Mouse (Mus musculus) kidney, adult 8-10 months (tissue): ENCODE data around the gene Fam76a.
"Not testable (repeated sequence)": the region's sequence is repeated elsewhere in the genome, so short reads cannot be mapped to it uniquely, and the experiment has no call there.

ENCODE experiments used
- DNase-seq, 2 experiments: peaks; one replicate each; pipeline ENCODE4 v3.0.0; 2022

The Fam76a gene

DNA sequence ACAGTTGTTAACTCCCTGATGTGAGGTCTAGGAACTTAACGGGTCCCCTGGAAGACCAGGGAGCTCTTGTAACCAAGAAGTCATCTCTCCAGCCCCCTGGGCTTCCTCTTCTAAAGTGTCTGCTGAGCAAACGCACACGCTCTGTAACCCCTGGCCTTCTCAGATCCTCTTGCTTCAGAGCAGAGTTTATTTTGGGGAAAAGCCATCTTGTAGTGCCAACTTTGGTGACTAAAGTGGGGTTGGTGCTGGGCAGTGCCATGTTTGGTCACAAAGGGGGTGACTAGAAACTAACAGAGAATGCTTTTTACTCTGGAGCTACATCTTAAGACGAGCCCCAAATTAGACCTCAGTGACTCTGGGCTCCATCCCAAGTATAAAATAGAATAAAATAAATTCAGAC is 22.4 kb upstream of the Fam76a start:
- no peak for DNase-seq

DNA sequence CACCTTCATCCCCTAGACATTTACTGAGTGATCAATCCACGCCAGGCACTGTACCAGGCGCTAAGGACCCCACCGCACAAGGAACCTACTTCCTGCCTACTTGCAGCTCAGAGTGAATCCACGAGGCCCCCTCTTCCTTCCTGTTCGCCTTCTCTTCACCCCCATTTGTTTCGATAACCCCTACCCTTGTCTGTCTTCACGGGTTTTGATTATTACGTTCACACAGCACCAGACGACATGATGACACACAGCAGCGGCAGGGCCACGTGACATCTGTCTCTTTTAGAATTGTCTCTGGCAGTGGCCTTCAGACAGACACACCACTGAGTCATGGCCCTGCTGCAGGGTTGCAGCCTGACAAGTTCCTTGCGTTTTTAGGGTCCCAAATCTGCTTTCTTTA is 21.7 kb upstream of the Fam76a start:
- DNase-seq, result no peak

GRCm38 (mm10) chr4:132943088-132943487 is 20.7 kb upstream of the Fam76a start:
- DNase-seq, result no peak

- DNase-seq, result no peak
Observed at GRCm38 (mm10) chr4:132941012-132941729, 18.8 kb upstream of the Fam76a start.

DNA sequence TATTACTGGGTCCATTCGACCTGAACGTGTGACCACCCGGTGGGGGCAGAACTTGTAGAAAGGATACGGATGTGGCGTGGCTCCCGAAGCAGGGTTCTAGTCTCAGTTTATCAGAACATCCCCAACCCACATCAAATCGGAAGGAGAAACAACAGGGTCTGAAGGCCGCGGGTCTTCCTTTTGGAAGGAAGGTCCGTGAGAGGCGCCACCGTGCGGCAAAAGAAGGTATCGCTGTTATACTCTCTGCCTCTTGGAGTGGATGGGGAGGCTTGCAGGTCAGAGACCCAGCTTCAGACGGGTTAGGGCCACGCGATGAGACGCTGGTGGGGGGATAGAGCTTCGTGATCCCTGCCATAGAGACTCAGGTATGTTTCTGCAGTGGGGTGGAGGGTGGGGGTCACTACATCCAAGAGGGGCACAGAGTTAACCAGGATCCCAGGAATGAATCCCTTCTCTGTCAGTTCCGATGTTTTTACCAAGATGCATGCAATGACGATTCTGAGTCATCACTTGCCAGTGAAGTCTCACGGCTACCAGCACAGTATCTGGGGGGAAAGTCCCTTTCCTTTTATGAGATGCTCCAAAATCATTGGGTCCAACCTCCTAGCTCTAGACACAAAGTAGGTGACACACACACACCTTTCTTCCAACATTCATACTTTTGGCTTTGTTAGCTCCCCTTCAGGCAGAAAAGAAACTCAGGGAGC is 17.2 kb upstream of the Fam76a start:
- DNase-seq, result peak in 1 of 2 experiments; percentile 67

DNA sequence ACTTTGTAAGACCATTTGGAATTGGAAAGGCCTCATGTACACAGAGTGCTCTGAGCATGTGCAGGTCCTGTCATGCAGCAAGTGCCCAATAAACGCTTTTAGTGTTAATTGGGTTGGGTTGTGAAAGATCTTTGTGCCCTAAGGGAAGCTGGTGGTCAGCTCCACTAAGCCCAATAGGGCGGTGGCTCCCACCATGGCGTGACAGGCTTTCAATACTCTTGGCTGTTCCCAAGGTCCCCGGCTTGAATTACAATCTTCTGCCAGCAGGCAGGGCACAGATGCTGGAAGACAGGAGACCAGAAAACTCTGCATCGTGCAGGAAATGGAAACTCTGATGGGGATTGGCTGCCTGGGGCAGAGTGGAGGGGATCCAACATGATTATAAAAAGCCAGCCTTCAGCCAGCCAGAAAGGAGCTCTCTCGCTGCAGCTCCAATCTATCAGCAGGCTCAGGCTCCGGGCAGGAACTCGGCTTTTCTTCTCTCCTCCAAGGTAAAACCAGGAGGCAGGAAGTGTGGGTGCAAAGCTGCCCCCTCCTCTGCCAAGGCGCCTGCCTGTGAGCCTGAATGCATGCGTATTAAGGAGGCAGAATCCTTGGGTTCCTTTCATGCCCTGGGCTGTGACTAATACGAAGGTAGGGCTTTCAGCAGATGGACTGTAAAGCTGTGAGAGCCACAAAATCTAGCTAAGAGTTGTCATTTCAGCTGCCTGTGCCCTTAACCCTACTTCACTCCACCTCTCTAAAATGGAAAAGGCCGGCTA is 16.0 kb upstream of the Fam76a start:
- peak in 1 of 2 experiments; percentile 40 for DNase-seq

GRCm38 (mm10) chr4:132934639-132935038 is 12.3 kb upstream of the Fam76a start:
- no peak for DNase-seq

DNA sequence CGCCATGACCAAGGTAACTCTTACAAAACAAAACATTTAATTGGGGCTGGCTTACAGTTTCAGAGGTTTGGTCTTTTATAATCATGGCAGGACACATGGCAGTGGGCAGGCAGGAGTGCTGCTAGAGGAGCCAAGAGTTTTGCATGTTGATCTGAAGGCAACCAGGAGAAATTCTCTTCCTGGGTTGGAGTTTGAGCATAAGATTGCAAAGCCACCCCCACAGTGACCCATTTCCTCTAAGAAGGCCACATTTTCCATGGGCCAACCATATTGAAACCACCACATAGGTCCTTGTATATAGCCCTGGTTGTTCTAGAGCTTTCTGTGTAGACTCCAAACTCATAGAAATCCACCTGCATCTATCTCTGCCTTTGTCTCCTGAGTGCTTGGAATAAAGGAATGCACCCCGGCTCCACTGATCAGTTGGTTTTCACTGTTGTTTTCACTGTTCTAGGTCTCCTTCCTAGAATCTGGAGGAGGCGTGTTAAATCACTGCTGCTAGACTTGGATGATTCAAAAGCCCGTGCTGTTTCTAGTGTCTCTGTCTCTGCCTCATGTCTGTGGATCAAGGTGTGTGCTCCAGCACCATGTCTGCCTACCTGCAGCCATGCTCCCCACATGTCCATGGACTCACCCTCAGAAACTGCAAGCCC is 10.5 kb upstream of the Fam76a start:
- DNase-seq, result no peak

DNA sequence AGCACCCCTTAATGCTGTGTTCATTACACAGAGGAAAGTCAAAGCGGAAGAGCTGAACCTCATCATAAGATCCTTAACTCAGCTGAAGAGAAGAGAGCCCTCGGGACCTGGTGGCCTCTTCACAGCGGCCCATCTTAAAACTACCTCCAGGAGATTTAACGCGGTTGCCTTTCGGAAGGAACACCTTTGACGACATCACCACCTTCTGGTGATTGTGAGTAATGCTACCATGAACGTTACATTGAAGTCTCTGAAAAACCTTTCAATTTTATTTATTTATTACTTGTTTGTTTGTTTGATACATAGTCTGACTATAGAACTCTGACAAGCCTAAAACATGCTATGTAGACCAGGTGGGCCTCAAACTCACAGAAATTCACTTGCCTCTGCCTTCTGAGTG is 8.4 kb upstream of the Fam76a start:
- DNase-seq, result peak in 1 of 2 experiments; percentile 61

GRCm38 (mm10) chr4:132926520-132926919 is 4.2 kb upstream of the Fam76a start:
- DNase-seq, result peak; percentile 59 to 63

- peak in 1 of 2 experiments; percentile 50 for DNase-seq
Observed at GRCm38 (mm10) chr4:132922061-132922530, 262 bp downstream of the Fam76a start.

DNA sequence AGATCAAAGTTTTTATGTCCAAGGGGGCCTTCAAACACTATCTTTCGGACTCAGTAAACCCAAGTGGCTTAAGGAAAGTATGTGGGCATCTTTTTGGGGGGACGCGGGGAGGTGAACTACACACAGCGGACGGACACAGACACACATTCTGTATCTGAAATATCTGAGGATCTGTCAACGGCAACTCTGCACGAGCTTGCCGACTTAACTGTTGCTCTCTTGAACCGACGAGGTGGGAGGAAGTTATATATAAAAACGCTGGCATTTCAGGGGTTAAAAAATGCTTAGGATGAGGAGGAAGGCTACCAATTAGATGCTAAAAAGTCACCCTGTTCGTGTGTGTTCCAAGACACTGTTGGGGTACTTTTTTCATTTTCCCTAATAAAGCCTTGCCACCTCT is 870 bp downstream of the Fam76a start:
- DNase-seq, result no peak

- no peak for DNase-seq
Observed at GRCm38 (mm10) chr4:132920171-132920570, 2.2 kb downstream of the Fam76a start.

DNA sequence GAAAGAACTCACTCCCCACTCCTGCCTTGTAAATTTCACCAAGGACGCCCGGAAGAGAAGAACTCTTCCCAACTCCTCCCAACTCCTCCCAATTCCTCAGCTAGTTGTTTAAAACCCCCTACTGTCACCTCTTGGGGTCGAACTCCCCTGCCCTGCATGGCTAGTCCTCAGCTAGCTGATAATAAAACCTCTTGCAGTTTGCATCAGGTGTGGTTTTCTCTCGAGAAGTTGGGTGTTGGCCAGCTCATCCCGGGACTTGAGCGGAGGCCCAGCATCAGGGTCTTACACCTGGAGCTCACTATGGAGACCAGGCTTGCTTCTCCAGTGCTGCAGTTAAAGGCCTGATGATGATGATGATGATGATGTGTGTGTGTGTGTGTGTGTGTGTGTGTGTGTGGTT is 3.9 kb downstream of the Fam76a start:
- not testable (repeated sequence) for DNase-seq

GRCm38 (mm10) chr4:132912156-132912555 is 10.2 kb downstream of the Fam76a start:
- no peak for DNase-seq

DNA sequence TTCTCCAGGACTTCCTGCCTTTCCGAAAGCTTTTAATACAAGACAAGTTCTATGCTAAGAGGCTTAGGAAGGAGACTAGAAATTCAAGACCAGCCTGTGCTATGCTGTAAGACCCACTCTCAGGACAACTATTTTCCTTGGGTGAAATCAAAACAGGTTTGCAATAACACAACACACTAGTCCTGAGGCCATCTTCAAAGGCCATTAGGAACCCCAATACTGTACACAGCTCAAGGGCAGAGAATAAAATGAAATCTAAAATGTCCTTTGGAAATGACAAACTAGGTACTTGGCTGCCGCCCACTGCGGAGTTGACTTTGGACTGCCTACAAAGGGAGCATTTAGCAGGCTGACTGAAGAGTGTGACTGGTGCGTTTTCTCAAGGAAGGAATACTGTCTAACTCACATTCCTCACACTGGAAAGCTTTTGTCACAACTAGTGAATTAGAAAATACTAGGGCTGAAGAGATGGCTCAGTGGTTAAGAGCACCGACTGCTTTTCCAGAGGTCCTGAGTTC is 16.5 kb downstream of the Fam76a start:
- peak; percentile 66 to 70 for DNase-seq

DNA sequence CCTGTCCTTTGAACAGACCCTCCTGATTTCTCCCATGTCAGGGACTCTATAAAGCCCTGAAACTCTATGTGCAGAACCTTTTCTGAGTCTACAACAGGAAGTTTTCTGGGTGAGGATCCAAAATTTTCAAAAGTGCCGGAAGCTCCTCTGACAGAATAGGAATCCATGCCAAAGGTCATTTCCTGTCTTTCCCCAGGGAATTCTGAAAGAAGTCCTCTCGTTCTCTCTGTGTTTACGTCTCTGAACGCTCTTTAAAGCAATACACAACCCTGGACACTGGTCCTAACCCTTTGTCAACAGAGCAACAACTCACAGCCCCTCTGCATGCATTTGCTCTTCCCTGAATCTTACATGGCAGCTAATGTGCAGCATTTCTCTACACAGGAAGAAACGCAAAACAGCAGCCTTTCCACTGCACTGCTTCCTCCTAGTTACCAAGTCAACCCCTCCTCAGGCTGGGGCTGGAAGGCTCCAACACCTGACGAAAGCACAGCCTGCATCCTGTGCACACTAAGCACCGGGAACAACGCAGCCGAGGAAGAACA is 17.5 kb downstream of the Fam76a start:
- DNase-seq, result peak; percentile 37 to 65

GRCm38 (mm10) chr4:132904071-132904470 is 18.3 kb downstream of the Fam76a start:
- no peak for DNase-seq

- DNase-seq, result no peak
Observed at GRCm38 (mm10) chr4:132898197-132898596, 24.2 kb downstream of the Fam76a start.

- DNase-seq, result no peak
Observed at GRCm38 (mm10) chr4:132894402-132894801, 28.0 kb downstream of the Fam76a start.

DNA sequence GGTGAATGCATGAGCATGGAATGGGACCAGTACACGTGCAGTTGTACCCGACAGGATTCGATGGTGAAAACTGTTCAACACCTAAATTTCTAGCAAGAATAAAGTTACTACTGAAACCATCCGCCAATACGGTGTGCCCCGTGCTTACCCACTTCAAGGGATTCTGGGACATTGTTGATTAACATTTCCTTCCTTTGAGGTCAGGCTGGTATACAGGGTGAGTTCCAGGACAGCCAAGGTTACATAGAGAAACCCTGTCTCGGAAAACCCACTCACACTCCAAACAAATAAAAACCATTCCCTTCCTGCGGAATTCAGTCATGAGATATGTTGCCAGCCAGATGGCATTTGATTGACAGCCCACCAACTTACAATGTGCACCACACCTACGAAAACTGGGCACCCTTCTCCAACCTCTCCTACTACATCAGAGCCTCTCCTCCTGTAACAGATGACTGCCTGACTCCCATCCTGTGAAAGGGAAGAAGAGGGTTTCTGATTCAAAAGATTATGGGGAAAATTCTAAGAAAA is 37.4 kb downstream of the Fam76a start:
- no peak for DNase-seq
